Mouse (Mus musculus) liver, embryonic 11.5 days (tissue): ENCODE data around the gene Grik3. TPM values are rescaled to one million over a fixed set of nuclear protein-coding genes. Genes with fewer than 3 reads are reported as not detected.

ENCODE experiments used
- ATAC-seq: fragments of 200-750 bp; cut with Nextera tagmentation; replicated peaks from 2 replicates; pipeline ENCODE4 v1.8.0; 2017; ENCODE audit warnings: moderate number of reproducible peaks, mild to moderate bottlenecking, moderate TSS enrichment, moderate library complexity; ENCODE audit not compliant: low FRiP score
- DNase-seq: peaks from one replicate; pipeline ENCODE4 v3.0.0-alpha.2; 2017; ENCODE audit warnings: low spot score
- H3K27ac ChIP-seq: fragments of 300-500 bp; sonication (generic); 2 replicates; pipeline ENCODE4 v1.5.1; 2014; ENCODE audit warnings: mild to moderate bottlenecking, low read depth, low read length, control low read depth
- H3K27me3 ChIP-seq: fragments of 300-500 bp; sonication (generic); replicated peaks from 2 replicates; pipeline ENCODE4 v1.6.1; 2014; ENCODE audit warnings: low read length, mixed read lengths; ENCODE audit not compliant: control insufficient read depth, insufficient read depth
- H3K36me3 ChIP-seq: fragments of 300-500 bp; sonication (generic); 2 replicates; pipeline ENCODE4 v1.6.1; 2014; ENCODE audit warnings: mild to moderate bottlenecking, low read length, moderate library complexity, mixed read lengths; ENCODE audit not compliant: control insufficient read depth, insufficient read depth
- H3K4me1 ChIP-seq: fragments of 300-500 bp; sonication (generic); replicated peaks from 2 replicates; pipeline ENCODE4 v1.6.1; 2014; ENCODE audit warnings: low read length, mixed read lengths; ENCODE audit not compliant: control insufficient read depth, insufficient read depth
- H3K4me2 ChIP-seq: fragments of 300-500 bp; sonication (generic); 2 replicates; pipeline ENCODE4 v1.6.1; 2014; ENCODE audit warnings: mild to moderate bottlenecking, control low read depth, moderate library complexity
- H3K4me3 ChIP-seq: fragments of 300-500 bp; sonication (generic); 2 replicates; pipeline ENCODE4 v1.5.1; 2014; ENCODE audit warnings: low read depth, low read length, control low read depth
- H3K9ac ChIP-seq: fragments of 300-500 bp; sonication (generic); 2 replicates; pipeline ENCODE4 v1.6.1; 2014; ENCODE audit warnings: low read depth, low read length, control low read depth
- H3K9me3 ChIP-seq: fragments of 300-500 bp; sonication (generic); 2 replicates; pipeline ENCODE4 v1.6.1; 2016; ENCODE audit warnings: low read length, inconsistent platforms, mixed read lengths; ENCODE audit not compliant: control insufficient read depth
- WGBS: fragments of 180-500 bp; shearing (Covaris S2); extraction: QIAGEN DNeasy Blood & Tissue Kit; methylation state at CpG from one replicate; pipeline ENCODE4 v1.1.7; 2014; 5-methylcytosine and 5-hydroxymethylcytosine counted together
- polyA plus RNA-seq: library from polyadenylated mRNA; unstranded; fragments of >200 nt; fragmentation: Nextera tagmentation; extraction: Ambion mirVana; gene quantifications from 2 replicates; pipeline ENCODE4 v1.2.1, GENCODE M21; 2014

The Grik3 gene
- polyA plus RNA-seq, 1 experiment from 2014 or later, result 0.01 TPM

GRCm38 (mm10) chr4:125497471-125497870 lies 7.0 kb downstream of the Grik3 start:
- no peak for DNase-seq
- Histone ChIP-seq H3K27me3 (peaks cover 61% of the 10 kb centered on the region), H3K36me3 (no peaks in the 10 kb centered on the region), H3K9ac (no peak overlapping the region), H3K27ac (no peak overlapping the region), H3K4me2 (no peak overlapping the region), H3K4me1 (no peaks in the 10 kb centered on the region), H3K4me3 (no peak overlapping the region), H3K9me3 (no peaks in the 10 kb centered on the region)
- no peak for ATAC-seq
- WGBS, result 29% methylated on average over 7 of the region's 7 CpGs

DNA sequence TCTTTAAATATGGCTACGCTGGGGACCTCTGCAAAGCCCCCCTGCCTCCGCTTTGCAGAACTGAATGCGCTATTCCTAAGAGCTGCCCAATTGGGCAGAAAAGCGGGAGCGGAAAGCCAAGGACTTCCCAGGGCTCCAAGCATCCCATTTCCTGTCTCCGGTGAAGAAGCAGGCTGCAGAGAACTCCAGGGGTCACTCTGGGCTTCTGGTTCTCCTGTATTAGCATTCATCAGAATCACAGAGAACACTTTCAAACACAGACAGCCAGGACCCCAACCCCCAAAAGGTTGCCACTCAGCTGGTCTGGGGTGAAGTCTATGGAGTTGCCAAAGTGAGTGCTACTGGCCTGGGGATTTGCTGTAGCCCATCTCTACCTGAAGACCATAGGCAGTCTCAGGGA lies 8.4 kb downstream of the Grik3 start:
- no peak overlapping the region for H3K4me2 ChIP-seq
- no peaks in the 10 kb centered on the region for H3K4me1 ChIP-seq
- ATAC-seq (no peak), DNase-seq (no peak)
- no peak overlapping the region for H3K27ac ChIP-seq
- no peak overlapping the region for H3K9ac ChIP-seq
- no peaks in the 10 kb centered on the region for H3K36me3 ChIP-seq
- no peak overlapping the region for H3K4me3 ChIP-seq
- WGBS, result 20% methylated on average over 6 of the region's 6 CpGs
- peaks cover 47% of the 10 kb centered on the region for H3K27me3 ChIP-seq
- H3K9me3 ChIP-seq, result no peaks in the 10 kb centered on the region

DNA sequence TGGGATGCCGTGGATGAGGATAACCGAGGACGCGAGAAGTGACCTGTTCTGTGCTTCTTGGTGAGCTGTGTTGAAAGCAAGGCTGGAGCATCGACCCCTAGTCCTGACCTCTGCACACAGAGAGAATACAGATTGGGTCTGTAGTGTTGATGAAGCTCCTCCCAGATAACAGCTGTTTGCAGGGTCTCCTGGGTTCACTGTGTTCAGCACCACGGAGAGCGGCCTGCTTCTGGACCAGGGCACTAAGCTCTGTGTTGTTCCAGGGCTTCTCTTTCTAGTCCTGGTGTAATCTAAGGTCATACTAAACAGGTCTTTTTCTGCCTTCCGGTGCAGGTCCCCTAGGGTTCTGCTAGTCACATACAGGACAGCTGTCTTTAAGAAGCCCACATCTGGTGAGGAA lies 12.4 kb downstream of the Grik3 start:
- ATAC-seq, result no peak
- Histone ChIP-seq H3K9me3 (no peaks in the 10 kb centered on the region), H3K27ac (no peak overlapping the region), H3K4me1 (no peaks in the 10 kb centered on the region), H3K27me3 (peaks cover 10% of the 10 kb centered on the region), H3K9ac (no peak overlapping the region), H3K4me3 (no peak overlapping the region), H3K4me2 (no peak overlapping the region), H3K36me3 (no peaks in the 10 kb centered on the region)
- DNase-seq, result no peak
- whole genome bisulfite sequencing, result 52% methylated on average over 8 of the region's 8 CpGs

GRCm38 (mm10) chr4:125512434-125512833 lies 21.9 kb downstream of the Grik3 start:
- Histone ChIP-seq H3K9ac (no peak overlapping the region), H3K27me3 (no peaks in the 10 kb centered on the region), H3K9me3 (no peaks in the 10 kb centered on the region), H3K4me2 (no peak overlapping the region), H3K4me1 (no peaks in the 10 kb centered on the region), H3K27ac (no peak overlapping the region), H3K4me3 (no peak overlapping the region), H3K36me3 (no peaks in the 10 kb centered on the region)
- DNase-seq, result no peak
- ATAC-seq, result no peak
- 70% methylated on average over 6 of the region's 6 CpGs for WGBS

DNA sequence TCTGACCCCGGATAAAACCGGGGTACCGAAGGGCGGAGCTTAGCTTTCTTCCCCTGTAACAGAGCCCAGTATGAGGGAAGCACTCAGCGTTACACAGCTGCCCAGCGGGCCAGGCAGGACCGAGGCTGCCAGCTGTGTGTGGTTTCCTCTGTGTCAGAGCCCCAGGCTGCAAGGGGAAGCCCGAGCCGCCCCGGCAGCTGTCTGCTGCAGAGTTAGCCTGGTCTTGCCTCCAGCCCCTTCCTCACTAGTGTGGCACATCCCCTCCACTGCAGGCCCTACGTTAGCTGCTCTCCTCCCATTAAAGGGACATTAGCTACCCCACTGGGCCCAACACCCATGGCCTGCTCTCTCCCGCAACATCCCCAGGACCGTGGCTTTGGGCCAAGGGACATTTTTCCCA lies 25.1 kb downstream of the Grik3 start:
- Histone ChIP-seq H3K9ac (no peak overlapping the region), H3K4me2 (no peak overlapping the region), H3K9me3 (no peaks in the 10 kb centered on the region), H3K27me3 (no peaks in the 10 kb centered on the region), H3K36me3 (no peaks in the 10 kb centered on the region), H3K4me3 (no peak overlapping the region), H3K4me1 (no peaks in the 10 kb centered on the region), H3K27ac (no peak overlapping the region)
- WGBS, result 50% methylated on average over 13 of the region's 13 CpGs
- ATAC-seq (no peak), DNase-seq (no peak)

- 65% methylated on average over 6 of the region's 6 CpGs for WGBS
- no peak overlapping the region for H3K9ac ChIP-seq
- H3K27ac ChIP-seq, result no peak overlapping the region
- H3K9me3 ChIP-seq, result no peaks in the 10 kb centered on the region
- no peaks in the 10 kb centered on the region for H3K36me3 ChIP-seq
- no peaks in the 10 kb centered on the region for H3K27me3 ChIP-seq
- no peak overlapping the region for H3K4me2 ChIP-seq
- no peak for ATAC-seq
- no peak overlapping the region for H3K4me3 ChIP-seq
- no peaks in the 10 kb centered on the region for H3K4me1 ChIP-seq
- DNase-seq, result no peak
These were observed 26.1 kb downstream of the Grik3 start for GRCm38 (mm10) chr4:125516612-125517011.

GRCm38 (mm10) chr4:125518861-125519260 lies 28.4 kb downstream of the Grik3 start:
- no peak overlapping the region for H3K9ac ChIP-seq
- 77% methylated on average over 5 of the region's 5 CpGs for WGBS
- H3K9me3 ChIP-seq, result no peaks in the 10 kb centered on the region
- ATAC-seq, result no peak
- no peak overlapping the region for H3K27ac ChIP-seq
- no peak for DNase-seq
- H3K4me3 ChIP-seq, result no peak overlapping the region
- H3K4me1 ChIP-seq, result no peaks in the 10 kb centered on the region
- H3K36me3 ChIP-seq, result no peaks in the 10 kb centered on the region
- no peak overlapping the region for H3K4me2 ChIP-seq
- H3K27me3 ChIP-seq, result no peaks in the 10 kb centered on the region

DNA sequence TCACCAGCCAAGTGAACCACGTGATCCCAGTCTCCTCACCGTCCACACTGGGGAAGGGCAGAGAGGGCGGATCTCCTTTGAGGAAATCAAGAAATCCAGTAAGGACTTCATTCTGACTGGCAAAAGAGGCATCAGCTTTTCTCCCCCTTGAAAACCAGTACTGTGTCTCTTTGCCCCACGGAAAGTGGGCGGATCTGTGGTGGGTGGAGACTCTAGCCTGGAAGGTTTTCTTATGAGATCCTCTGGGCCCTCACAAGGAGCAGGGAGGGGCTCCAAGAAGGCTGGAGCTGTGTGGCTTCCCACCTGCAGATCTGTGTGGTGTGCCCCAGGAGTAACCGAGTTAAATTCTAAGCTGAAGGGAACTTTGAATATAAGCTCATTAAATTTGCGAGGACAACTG lies 32.4 kb downstream of the Grik3 start:
- H3K36me3 ChIP-seq, result no peaks in the 10 kb centered on the region
- DNase-seq (no peak), ATAC-seq (no peak)
- H3K9ac ChIP-seq, result no peak overlapping the region
- H3K9me3 ChIP-seq, result no peaks in the 10 kb centered on the region
- no peak overlapping the region for H3K4me2 ChIP-seq
- WGBS, result 66% methylated on average over 7 of the region's 7 CpGs
- H3K4me1 ChIP-seq, result no peaks in the 10 kb centered on the region
- H3K27me3 ChIP-seq, result no peaks in the 10 kb centered on the region
- no peak overlapping the region for H3K27ac ChIP-seq
- H3K4me3 ChIP-seq, result no peak overlapping the region

DNA sequence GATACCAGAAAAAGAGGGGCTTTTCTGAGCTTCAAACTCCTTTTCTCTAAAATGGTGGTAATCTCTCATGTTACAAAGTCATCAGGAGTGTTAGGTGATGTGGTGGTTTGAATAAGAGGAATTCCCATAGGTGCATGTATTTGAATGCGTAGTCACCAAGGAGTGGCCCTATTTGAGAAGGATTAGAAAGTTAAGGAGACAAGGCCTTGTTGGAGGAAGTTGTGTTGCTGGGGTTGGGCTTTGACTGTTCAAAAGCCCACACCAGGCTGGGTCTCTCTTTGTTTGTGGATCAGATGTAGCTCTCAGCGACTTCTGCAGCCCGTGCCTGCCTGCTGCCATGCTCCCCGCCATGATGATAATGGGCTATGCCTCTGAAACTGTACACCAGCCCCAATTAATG lies 34.8 kb downstream of the Grik3 start:
- Histone ChIP-seq H3K4me2 (no peak overlapping the region), H3K9me3 (no peaks in the 10 kb centered on the region), H3K9ac (no peak overlapping the region), H3K36me3 (no peaks in the 10 kb centered on the region), H3K4me3 (no peak overlapping the region), H3K27ac (no peak overlapping the region), H3K4me1 (no peaks in the 10 kb centered on the region), H3K27me3 (no peaks in the 10 kb centered on the region)
- WGBS, result 93% methylated on average over 4 of the region's 4 CpGs
- DNase-seq (no peak), ATAC-seq (no peak)
